Mouse (Mus musculus): ENCODE results near the gene C1qa.

The C1qa gene

GRCm38 (mm10) chr4:136898637-136899036, at the start of gene C1qa:
TSS of gene C1qa (minus strand) at chr4:136898803.
- DNase-seq (ENCODE audit: low spot score), result no peak

DNA sequence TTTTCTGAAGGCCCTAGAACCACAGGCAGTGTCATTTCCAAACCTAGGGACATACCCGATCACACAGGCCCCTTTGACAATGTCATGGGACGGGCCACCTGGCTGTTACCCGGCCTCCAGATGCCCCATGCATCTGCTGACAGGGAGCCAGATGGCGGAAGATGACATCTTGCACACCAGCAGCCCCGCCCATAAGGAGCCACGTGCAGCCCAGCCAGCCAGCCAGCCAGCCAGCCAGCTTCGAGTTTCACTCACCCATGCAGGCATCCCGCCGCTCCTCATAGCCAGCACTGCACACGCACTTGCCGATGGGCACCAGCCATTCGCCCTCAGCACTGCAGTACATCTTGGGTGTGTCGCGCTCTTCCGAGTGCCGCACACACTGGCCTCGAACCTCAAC, 46.8 kb upstream of the C1qa start:
- DNase-seq (ENCODE audit: low spot score), result no peak

GRCm38 (mm10) chr4:136944558-136945350, 46.2 kb upstream of the C1qa start:
- DNase-seq (ENCODE audit: low spot score), result no peak

DNA sequence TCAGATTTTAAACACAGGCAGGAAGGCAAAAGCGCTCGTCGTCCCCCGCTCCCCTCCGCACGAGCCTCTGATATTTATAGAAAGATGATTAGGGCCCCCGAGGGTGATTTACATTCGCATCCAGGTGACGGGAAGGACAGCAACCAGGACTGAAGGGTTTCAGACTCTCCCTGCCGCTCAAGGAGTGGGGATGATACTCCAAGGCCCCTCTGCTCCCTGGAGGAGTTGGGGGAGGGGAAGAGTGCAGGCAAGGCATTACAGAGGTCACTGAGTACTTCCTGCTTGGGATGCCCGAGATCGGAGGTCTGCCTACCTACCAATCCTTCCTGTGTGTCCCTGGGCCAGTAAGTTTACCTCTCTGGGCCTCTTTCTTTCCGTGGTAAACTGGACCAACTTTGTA, 44.6 kb upstream of the C1qa start:
- DNase-seq (ENCODE audit: low spot score), result no peak

DNA sequence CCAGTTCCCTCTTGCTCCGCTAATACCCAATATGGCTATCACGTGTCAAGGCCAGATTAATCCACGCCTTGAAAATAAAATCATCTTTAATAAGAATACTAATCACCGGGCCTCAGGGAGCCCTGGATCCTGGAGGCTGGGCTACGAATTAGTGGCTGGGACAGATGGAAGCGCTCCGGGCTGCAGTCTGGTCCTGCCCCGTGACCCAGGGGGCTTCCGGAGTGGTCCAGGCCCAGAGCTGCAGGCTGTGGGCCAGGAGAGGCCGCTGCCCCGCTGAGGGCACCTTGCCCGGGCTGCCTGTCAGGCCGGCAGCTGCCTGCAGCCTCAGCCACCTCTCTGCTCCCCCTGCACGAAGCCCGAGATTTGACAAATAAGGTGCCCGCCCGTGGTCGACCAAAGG, 44.2 kb upstream of the C1qa start:
- DNase-seq (ENCODE audit: low spot score), result no peak

- DNase-seq (ENCODE audit: low spot score), result no peak
These were observed 39.3 kb upstream of the C1qa start for GRCm38 (mm10) chr4:136937935-136938334.

GRCm38 (mm10) chr4:136937344-136937743, 38.7 kb upstream of the C1qa start:
- DNase-seq (ENCODE audit: low spot score), result no peak

GRCm38 (mm10) chr4:136934746-136935613, 36.4 kb upstream of the C1qa start:
- peak; percentile 53 for DNase-seq (ENCODE audit: low spot score)

- DNase-seq (ENCODE audit: low spot score), result peak; percentile 95
These were observed 31.9 kb upstream of the C1qa start for GRCm38 (mm10) chr4:136930474-136930873.

GRCm38 (mm10) chr4:136928928-136929327, 30.3 kb upstream of the C1qa start:
- DNase-seq (ENCODE audit: low spot score), result peak; percentile 78

DNA sequence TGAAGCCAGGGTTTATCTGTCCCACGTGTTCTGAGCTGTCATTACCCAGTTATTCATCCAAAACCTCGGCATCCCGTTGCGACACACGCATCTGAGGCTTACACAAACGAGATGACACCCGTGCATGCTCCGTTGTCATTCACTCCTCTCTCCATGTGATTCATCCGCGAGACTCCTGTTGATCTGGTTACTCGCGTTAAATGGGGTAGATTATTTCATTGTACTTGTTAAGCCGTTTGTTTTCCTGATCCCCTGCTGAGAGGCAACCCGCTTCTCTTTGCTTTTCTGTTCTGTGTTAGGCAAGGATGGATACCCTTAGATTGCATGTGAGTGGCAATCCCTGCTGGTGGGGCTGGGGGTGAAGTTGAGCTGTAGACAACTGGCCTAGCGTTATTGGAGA, 27.2 kb upstream of the C1qa start:
- DNase-seq (ENCODE audit: low spot score), result no peak

DNA sequence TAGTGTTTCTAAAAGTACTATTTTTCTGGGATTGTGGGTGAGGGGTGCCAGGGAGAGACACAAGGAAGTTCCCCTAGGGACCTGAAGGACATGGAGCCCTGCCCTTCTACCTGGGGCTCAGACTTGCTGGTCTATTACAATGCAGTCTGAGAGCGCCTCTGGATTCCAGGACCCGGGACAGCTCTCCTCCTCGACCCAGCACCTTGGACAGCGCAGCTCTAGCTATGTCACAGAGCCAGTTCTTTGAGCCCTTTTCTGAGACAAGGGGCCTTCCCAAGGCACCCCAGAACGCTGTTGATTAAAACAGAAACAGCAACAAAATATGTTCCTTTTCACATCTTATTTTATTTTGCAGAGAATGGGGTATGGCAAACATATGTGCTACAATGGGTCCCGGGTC, 25.9 kb upstream of the C1qa start:
- no peak for DNase-seq (ENCODE audit: low spot score)

- no peak for DNase-seq (ENCODE audit: low spot score)
These were observed 20.9 kb upstream of the C1qa start for GRCm38 (mm10) chr4:136919526-136919925.

DNA sequence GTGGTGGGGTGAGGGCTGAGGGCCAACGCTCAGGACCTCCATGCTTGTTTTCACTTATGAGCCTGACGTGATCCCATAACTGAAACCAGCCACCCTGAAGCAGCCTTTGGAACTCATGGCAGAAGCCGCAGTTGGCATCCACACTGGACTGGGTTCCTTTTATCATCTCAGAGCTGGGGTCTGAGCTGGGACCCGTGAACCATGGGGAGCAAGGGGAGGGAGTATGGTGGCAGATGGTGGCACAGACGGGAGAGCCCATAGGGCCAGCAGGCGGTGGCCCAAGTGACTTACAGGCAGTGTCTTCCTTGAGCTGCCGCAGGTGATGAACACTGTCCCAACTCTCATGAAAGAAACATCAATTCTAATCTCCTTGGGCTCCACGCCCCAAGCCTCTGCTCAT, 20.2 kb upstream of the C1qa start:
- DNase-seq (ENCODE audit: low spot score), result no peak

- DNase-seq (ENCODE audit: low spot score), result no peak
These were observed 18.5 kb upstream of the C1qa start for GRCm38 (mm10) chr4:136917165-136917524.

GRCm38 (mm10) chr4:136916359-136917164, 18.0 kb upstream of the C1qa start:
- DNase-seq (ENCODE audit: low spot score), result no peak

- no peak for DNase-seq (ENCODE audit: low spot score)
These were observed 14.2 kb upstream of the C1qa start for GRCm38 (mm10) chr4:136912841-136913240.

- no peak for DNase-seq (ENCODE audit: low spot score)
These were observed 13.2 kb upstream of the C1qa start for GRCm38 (mm10) chr4:136911804-136912203.

- no peak for DNase-seq (ENCODE audit: low spot score)
These were observed 12.6 kb upstream of the C1qa start for GRCm38 (mm10) chr4:136911211-136911646.

DNA sequence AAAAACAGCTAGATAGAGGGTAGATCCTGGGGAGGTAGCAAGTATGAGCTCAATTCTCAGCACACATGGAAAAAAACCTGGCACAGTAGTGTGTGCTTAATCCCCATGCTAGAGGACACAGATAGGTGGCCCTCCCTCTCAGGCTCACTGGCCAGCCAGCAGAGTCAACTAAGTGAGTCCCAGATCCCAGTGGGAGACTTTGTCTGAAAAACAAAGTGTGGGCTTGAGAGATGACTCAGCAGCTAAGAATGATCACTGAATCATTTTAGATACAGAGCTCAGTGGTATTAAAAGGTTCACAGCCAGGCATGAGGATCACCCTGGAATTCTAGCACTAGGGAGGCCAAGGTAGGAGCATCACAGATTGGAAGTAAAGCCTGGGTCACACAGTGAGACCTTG, 9.2 kb upstream of the C1qa start:
- no peak for DNase-seq (ENCODE audit: low spot score)

DNA sequence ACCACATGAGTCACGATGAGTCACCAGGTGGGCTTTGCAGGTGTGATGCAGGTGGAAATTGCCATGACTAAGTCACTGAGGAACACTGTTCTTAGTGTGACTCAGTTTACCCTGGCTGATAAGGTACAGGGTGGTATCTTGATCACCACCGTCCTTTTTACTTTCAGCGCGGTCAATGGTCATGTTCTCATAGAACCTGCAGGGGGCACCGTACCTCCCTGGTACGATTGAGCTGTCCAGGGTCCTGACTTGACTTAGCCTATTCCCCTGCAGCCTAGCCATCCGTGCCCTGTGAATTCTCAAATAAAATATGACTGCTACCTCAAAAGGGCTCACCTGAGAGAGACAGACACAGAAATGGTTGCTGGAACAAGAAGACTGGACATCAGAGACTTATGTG, 8.4 kb upstream of the C1qa start:
- DNase-seq (ENCODE audit: low spot score), result peak; percentile 56

DNA sequence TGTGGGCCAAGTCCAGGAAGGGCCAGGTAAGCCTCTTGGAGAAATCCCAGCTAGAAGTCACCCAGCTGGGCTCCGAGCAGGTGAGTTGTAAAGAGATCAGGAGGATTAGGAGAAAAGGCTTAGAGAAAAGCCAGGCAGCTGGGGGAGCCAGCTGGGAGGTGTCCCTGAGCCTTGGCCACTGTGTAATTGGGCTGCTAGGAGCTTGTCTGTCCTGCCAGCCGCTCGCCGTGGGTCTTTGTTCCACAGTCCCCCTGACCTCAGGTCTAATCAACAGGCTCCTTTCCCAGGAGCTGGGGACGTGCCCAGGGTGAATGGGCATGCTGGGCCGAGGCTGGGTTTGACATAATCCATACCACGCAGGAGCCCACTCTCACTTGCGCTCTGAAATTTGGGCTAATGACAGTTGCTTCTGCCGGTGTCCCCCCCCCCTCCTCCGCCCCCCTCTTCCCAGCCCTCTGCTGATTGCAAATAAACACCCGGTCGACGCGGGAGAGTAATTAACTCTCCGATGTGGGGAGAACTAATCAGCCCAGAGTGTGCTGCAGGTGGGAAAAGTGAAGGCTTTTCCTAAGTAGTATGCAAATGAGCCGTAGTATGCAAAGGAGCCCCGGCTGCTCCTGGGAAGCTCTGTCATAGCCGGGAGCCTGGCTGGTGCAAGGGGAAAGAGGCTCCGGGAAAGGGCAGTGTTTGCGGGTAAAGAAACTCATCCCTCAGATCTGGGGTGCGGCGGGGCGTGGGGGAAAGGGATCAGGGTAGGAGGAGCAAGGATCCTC, 6.3 kb upstream of the C1qa start:
- DNase-seq (ENCODE audit: low spot score), result no peak
